Mouse (Mus musculus) spleen, adult 2 months (tissue): Measurements from ENCODE around the gene Crebbp. TPM values are rescaled to one million over a fixed set of nuclear protein-coding genes. Genes with fewer than 3 reads are reported as not detected.

ENCODE experiments used
- DNase-seq, 2 experiments: peaks; one replicate each; pipeline versions ENCODE4 v3.0.0 to v3.0.0-alpha.2; 2012 to 2021; ENCODE audit warnings: low spot score in 2 of 2, low read depth in 1 of 2
- H3K27ac ChIP-seq: fragments of 200-500 bp; 2 replicates; pipeline ENCODE4 v1.5.1; 2012; ENCODE audit warnings: low read length, inconsistent platforms; ENCODE audit not compliant: insufficient read depth
- H3K27me3 ChIP-seq: fragments of 200-500 bp; 2 replicates; pipeline ENCODE4 v1.6.1; 2012; ENCODE audit warnings: mild to moderate bottlenecking, moderate library complexity, low read length, inconsistent platforms; ENCODE audit not compliant: control insufficient read depth, insufficient read depth
- H3K36me3 ChIP-seq: fragments of 200-500 bp; 2 replicates; pipeline ENCODE4 v1.6.1; 2012; ENCODE audit warnings: mild to moderate bottlenecking, low read length, inconsistent platforms; ENCODE audit not compliant: control insufficient read depth, insufficient read depth
- H3K4me1 ChIP-seq: fragments of 200-500 bp; 2 replicates; pipeline ENCODE4 v1.6.1; 2011; ENCODE audit warnings: inconsistent platforms; ENCODE audit not compliant: control insufficient read depth, insufficient read depth, insufficient read length
- H3K4me3 ChIP-seq: fragments of 200-500 bp; 2 replicates; pipeline ENCODE4 v1.5.1; 2011; ENCODE audit warnings: mild to moderate bottlenecking, inconsistent platforms; ENCODE audit not compliant: insufficient read depth, insufficient read length; ENCODE audit errors: extremely low read depth
- CTCF ChIP-seq: fragments of 200-500 bp; IDR thresholded peaks from 2 replicates; pipeline ENCODE4 v1.5.1; 2011; ENCODE audit warnings: mild to moderate bottlenecking, inconsistent platforms; ENCODE audit not compliant: insufficient read depth, insufficient read length, insufficient replicate concordance; ENCODE audit errors: extremely low read depth
- POLR2A ChIP-seq: fragments of 200-500 bp; IDR thresholded peaks from 2 replicates; pipeline ENCODE4 v1.6.1; 2011; ENCODE audit warnings: low read depth, low read length, inconsistent platforms
- WGBS: fragments of 180-500 bp; shearing (Covaris S2); methylation state at CpG from one replicate; pipeline ENCODE4 v1.1.7; 2018; 5-methylcytosine and 5-hydroxymethylcytosine counted together
- polyA plus RNA-seq: library from polyadenylated mRNA; depleted of rRNA; stranded (reverse); fragments of >200 nt; gene quantifications from 2 replicates; pipeline ENCODE4 v1.2.3, GENCODE M21; 2012

Crebbp gene
- polyA plus RNA-seq, 1 experiment: 25.6 TPM

DNA sequence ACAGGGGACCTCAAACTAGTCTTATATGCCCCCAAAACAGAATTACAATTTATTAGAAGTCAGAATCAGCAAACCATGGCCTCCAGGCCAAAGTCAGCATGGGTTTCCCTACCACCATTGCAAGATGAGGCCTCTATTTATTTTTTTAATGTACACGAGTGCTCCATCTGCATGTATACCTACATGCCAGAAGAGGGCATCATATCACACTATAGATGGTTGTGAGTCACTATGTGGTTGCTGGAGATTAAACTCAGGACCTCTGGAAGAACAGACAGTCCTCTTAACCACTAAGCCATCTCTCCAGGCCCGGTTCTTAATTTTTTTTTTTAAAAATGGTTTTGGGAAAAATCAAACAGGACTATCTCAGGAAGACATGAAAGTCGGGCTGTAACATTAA lies 160.0 kb downstream of the Crebbp start:
- Histone ChIP-seq H3K4me1 (no peaks in the 10 kb centered on the region), H3K36me3 (peaks cover 49% of the 10 kb centered on the region), H3K4me3 (no peak overlapping the region), H3K27ac (no peak overlapping the region), H3K27me3 (no peaks in the 10 kb centered on the region)
- TF ChIP-seq POLR2A (no peak), CTCF (no peak)
- no peak for DNase-seq
- 78% methylated on average over 3 of the region's 3 CpGs for WGBS

- WGBS: 95% methylated on average over 4 of the region's 4 CpGs
- DNase-seq: no peak
- no peaks in the 10 kb centered on the region for H3K27me3 ChIP-seq
- H3K4me3 ChIP-seq: no peak overlapping the region
- no peaks in the 10 kb centered on the region for H3K4me1 ChIP-seq
- peaks cover 49% of the 10 kb centered on the region for H3K36me3 ChIP-seq
- no peak for TF ChIP-seq CTCF
- H3K27ac ChIP-seq: no peak overlapping the region
These were observed 161.2 kb downstream of the Crebbp start for GRCm38 (mm10) chr16:4052601-4053000.

DNA sequence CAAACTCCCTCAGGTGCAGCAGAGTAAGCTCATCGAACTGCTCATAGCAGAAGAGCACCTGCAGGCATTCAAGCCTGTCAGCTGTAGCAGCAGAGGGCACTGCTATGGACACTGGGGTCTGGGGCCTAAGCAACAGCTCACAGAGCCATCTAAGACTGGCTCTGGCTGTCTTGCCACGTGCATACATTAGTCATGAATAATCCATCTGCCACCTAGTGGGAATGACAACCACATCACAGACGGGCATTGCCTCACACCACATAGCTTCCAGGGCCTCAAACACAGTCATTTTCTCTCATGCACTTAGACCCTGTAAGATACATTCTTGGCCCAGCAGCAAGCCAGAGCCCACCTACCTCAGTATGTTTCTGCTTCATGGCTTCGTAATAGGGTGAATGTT lies 168.3 kb downstream of the Crebbp start:
- Histone ChIP-seq H3K4me1 (no peaks in the 10 kb centered on the region), H3K36me3 (peaks cover 40% of the 10 kb centered on the region), H3K27ac (no peak overlapping the region), H3K27me3 (no peaks in the 10 kb centered on the region), H3K4me3 (no peak overlapping the region)
- TF ChIP-seq POLR2A: no peak
- no peak for TF ChIP-seq CTCF
- WGBS: 89% methylated on average over 4 of the region's 4 CpGs
- DNase-seq: no peak

DNA sequence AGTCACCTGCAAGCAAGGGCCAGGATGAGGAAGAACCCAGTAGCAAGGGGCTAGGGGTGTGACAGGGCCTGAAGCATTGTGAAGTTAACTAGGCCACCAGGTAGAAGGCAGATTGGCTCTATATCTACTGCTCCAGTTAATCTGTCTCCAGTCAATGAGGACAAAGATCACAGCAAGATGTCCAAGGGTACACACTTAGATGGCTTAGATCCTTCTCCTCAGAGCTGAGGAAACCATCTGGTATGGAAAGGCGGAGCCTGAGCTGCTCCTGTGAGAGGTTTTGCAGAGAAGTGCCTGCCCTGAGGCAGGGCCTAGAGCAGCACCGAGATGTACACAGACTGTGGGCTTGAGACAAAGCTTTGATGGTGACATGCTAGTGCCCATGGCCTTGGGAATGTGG lies 169.7 kb downstream of the Crebbp start:
- no peak for TF ChIP-seq POLR2A
- TF ChIP-seq CTCF: no peak
- Histone ChIP-seq H3K4me3 (no peak overlapping the region), H3K4me1 (no peaks in the 10 kb centered on the region), H3K27ac (no peak overlapping the region), H3K27me3 (no peaks in the 10 kb centered on the region), H3K36me3 (peaks cover 42% of the 10 kb centered on the region)
- 91% methylated on average over 2 of the region's 2 CpGs for WGBS
- DNase-seq: no peak

- DNase-seq: no peak
- WGBS: 97% methylated on average over 4 of the region's 4 CpGs
- Histone ChIP-seq H3K4me1 (no peaks in the 10 kb centered on the region), H3K36me3 (peaks cover 39% of the 10 kb centered on the region), H3K27me3 (no peaks in the 10 kb centered on the region), H3K27ac (no peak overlapping the region), H3K4me3 (no peak overlapping the region)
- TF ChIP-seq POLR2A (no peak), CTCF (no peak)
These were observed 172.2 kb downstream of the Crebbp start for GRCm38 (mm10) chr16:4041646-4042045.

- Histone ChIP-seq H3K27me3 (no peaks in the 10 kb centered on the region), H3K36me3 (peaks cover 34% of the 10 kb centered on the region), H3K27ac (no peak overlapping the region), H3K4me1 (peaks cover 5% of the 10 kb centered on the region; the same call in 1 of the 2 replicates), H3K4me3 (no peak overlapping the region)
- TF ChIP-seq POLR2A (no peak), CTCF (no peak)
- 96% methylated on average over 5 of the region's 5 CpGs for WGBS
- DNase-seq: no peak
These were observed 173.6 kb downstream of the Crebbp start for GRCm38 (mm10) chr16:4040206-4040605.

GRCm38 (mm10) chr16:4037690-4038089 lies 176.1 kb downstream of the Crebbp start:
- DNase-seq: no peak
- H3K4me1 ChIP-seq: peaks cover 5% of the 10 kb centered on the region; the same call in 1 of the 2 replicates
- H3K27ac ChIP-seq: no peak overlapping the region
- peaks cover 21% of the 10 kb centered on the region for H3K36me3 ChIP-seq
- TF ChIP-seq CTCF: no peak
- no peak for TF ChIP-seq POLR2A
- H3K27me3 ChIP-seq: no peaks in the 10 kb centered on the region
- 97% methylated on average over 7 of the region's 7 CpGs for WGBS
- H3K4me3 ChIP-seq: no peak overlapping the region
